Mouse (Mus musculus): ENCODE results near the gene Cdh4.

DNA sequence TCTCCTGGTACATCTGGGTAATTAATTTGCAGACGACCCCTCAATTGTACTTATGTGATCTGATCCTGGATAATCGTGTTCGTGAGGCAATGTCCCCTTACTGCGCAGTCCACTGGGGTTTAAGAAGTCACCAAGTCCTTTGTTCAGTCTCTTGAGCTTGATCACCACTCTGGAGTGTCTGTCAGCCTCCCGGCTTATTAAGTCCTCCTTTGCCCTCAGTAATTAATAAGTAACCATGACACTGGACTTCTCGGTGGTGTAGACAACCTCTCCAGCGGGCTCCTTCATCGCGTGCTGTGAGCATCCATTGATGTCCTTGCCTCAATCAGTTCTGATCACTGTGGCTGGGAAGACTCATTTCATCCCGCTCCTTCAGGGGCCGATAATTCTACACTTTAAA is 28.0 kb upstream of the Cdh4 start:
- TF ChIP-seq CTCF (conservative IDR thresholded peaks at IDR 0.05; ENCODE audit: low read length) = no peak
- TF ChIP-seq POU5F1 (IDR thresholded peaks at IDR 0.05; ENCODE audit: borderline replicate concordance, low read length) = no peak
- no peak for TF ChIP-seq NANOG (IDR thresholded peaks at IDR 0.05; ENCODE audit: borderline replicate concordance, low read length)

All from E14TG2a.4 (cell line).